Mouse (Mus musculus) heart, postnatal 0 days (tissue): ENCODE data around the gene Nkg7. TPM values are rescaled to one million over a fixed set of nuclear protein-coding genes. Genes with fewer than 3 reads are reported as not detected.

Experiments
- ATAC-seq: fragments of 200-750 bp; cut with Nextera tagmentation; 2 replicates; pipeline ENCODE4 v1.8.0; 2017; ENCODE audit warnings: low read depth, moderate number of reproducible peaks, moderate library complexity; ENCODE audit not compliant: insufficient read depth
- DNase-seq: peaks from one replicate; pipeline ENCODE4 v3.0.0-alpha.2; 2016; ENCODE audit warnings: low spot score
- H3K27ac ChIP-seq: fragments of 300-500 bp; sonication (generic); 2 replicates; pipeline ENCODE4 v1.5.1; 2014; ENCODE audit warnings: low read depth, mild to moderate bottlenecking
- H3K27me3 ChIP-seq: fragments of 300-500 bp; sonication (generic); 2 replicates; pipeline ENCODE4 v1.6.1; 2014; ENCODE audit warnings: low read length, mixed read lengths; ENCODE audit not compliant: control insufficient read depth, insufficient read depth
- H3K36me3 ChIP-seq: fragments of 300-500 bp; sonication (generic); replicated peaks from 2 replicates; pipeline ENCODE4 v1.6.1; 2014; ENCODE audit warnings: low read length, mixed read lengths; ENCODE audit not compliant: control insufficient read depth, insufficient read depth
- H3K4me1 ChIP-seq: fragments of 300-500 bp; sonication (generic); 2 replicates; pipeline ENCODE4 v1.6.1; 2014; ENCODE audit warnings: antibody characterized with exemption; ENCODE audit not compliant: control insufficient read depth, insufficient read depth
- H3K4me2 ChIP-seq: fragments of 300-500 bp; sonication (generic); 2 replicates; pipeline ENCODE4 v1.6.1; 2014; ENCODE audit warnings: low read depth, mild to moderate bottlenecking, low read length, moderate library complexity
- H3K4me3 ChIP-seq: fragments of 300-500 bp; sonication (generic); 2 replicates; pipeline ENCODE4 v1.5.1; 2014; ENCODE audit warnings: low read depth, low read length
- H3K9ac ChIP-seq: fragments of 300-500 bp; sonication (generic); replicated peaks from 2 replicates; pipeline ENCODE4 v1.6.1; 2014; ENCODE audit warnings: low read depth, low read length, mixed read lengths
- H3K9me3 ChIP-seq: fragments of 300-500 bp; sonication (generic); replicated peaks from 2 replicates; pipeline ENCODE4 v1.6.1; 2016; ENCODE audit warnings: low read length; ENCODE audit not compliant: control insufficient read depth
- CTCF ChIP-seq: IDR thresholded peaks from 2 replicates; pipeline ENCODE4 v1.5.1; 2016; ENCODE audit warnings: antibody characterized with exemption, control low read depth, low read depth
- EP300 ChIP-seq: IDR thresholded peaks from 2 replicates; pipeline ENCODE4 v1.6.1; 2016; ENCODE audit warnings: antibody characterized with exemption, low read depth
- WGBS: fragments of 180-500 bp; shearing (Covaris S2); extraction: QIAGEN DNeasy Blood & Tissue Kit; methylation state at CpG from one replicate; pipeline ENCODE4 v1.1.7; 2014; 5-methylcytosine and 5-hydroxymethylcytosine counted together
- polyA plus RNA-seq: library from polyadenylated mRNA; unstranded; fragments of >200 nt; fragmentation: Nextera tagmentation; extraction: Ambion mirVana; gene quantifications from 2 replicates; pipeline ENCODE4 v1.2.1, GENCODE M21; 2015
- total RNA-seq: library from RNA; depleted of rRNA; stranded (reverse); fragments of >200 nt; gene quantifications from 2 replicates; pipeline ENCODE4 v1.2.3, GENCODE M21; 2014; ENCODE audit warnings: low replicate concordance

Nkg7 gene
- total and polyA plus RNA-seq, 2 experiments from 2014 or later = 0.18 TPM; not detected in 1

DNA sequence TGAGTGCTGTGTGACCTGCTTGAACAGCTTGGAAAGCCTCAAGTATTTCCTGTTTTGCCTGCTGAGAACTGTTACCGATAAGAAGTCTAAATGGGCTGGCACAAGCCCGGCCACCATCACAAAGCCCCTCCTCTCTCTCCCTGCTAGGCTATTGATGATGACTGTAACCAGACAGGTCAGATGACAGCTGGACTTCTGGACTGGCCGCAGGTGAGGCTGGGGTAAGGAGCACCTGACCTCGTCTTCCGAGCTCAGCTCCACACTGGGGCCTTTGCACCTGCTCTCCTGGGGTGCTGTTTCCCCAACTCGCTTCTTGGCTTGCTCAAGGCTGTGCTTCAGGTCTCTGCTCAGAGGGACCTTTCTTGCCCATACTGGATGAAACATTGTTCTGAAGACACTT, 17.5 kb downstream of the Nkg7 start:
- peaks cover 73% of the 10 kb centered on the region for H3K36me3 ChIP-seq
- H3K4me1 ChIP-seq = peaks cover 6% of the 10 kb centered on the region; the same call in 1 of the 2 replicates
- ATAC-seq = no peak
- no peak overlapping the region for H3K27ac ChIP-seq
- WGBS = 80% methylated on average over 6 of the region's 6 CpGs
- no peak for DNase-seq
- H3K9ac ChIP-seq = no peak overlapping the region
- no peak for TF ChIP-seq EP300
- no peak for TF ChIP-seq CTCF
- no peaks in the 10 kb centered on the region for H3K27me3 ChIP-seq
- no peak overlapping the region for H3K4me3 ChIP-seq
- no peak overlapping the region for H3K4me2 ChIP-seq
- H3K9me3 ChIP-seq = no peaks in the 10 kb centered on the region

DNA sequence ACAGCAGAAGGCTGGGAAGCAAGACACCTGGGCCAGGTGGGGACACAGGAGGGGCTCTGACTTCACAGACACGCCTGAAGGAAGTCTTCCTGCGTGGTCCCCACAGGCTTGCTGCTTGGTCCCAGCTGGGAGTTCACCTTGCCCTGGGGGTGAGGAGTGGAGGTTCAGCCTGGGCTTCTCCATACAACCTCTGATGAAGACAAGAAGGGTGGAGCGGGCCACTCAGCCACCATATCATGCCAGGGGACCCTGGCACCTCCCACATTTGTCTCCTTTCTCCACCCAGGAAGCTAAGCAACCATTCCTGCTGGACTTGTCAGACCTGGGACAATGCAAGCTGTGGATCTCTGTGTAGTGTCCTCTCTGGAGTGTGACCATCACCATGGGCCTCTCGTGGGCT, 26.0 kb downstream of the Nkg7 start, which contains the start of gene Vsig10l:
TSS of gene Vsig10l (plus strand) at position 301 of the 400 bp plus-strand sequence.
- 55% methylated on average over 4 of the region's 4 CpGs for WGBS
- no peak within 1 kb of the TSS for H3K9ac ChIP-seq
- H3K36me3 ChIP-seq = peaks cover 3% of the 10 kb centered on the region; the same call in 1 of the 2 replicates

DNA sequence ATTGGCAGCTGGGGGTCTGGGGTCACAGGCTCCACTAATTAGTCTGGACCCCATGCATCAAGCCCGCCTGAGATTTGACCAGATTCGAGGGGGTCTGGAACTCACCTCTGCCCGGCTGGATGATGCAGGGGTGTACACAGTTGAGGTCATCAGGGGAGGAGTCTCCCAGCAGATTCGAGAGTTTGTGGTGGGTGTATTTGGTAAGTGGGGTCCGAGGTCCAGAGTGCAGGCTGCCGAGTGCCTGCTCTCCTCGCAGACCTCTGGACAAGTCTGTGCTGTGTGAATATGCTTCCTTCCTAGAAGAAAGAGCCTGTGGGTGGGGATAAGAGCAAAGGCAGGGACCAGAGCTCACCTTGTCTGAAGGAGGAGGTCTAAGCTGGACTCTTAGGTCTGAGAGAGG, 27.1 kb downstream of the Nkg7 start:
- Histone ChIP-seq H3K27me3 (no peaks in the 10 kb centered on the region), H3K4me2 (no peak overlapping the region), H3K4me3 (no peak overlapping the region), H3K4me1 (peaks cover 9% of the 10 kb centered on the region), H3K36me3 (no peaks in the 10 kb centered on the region), H3K9me3 (no peaks in the 10 kb centered on the region), H3K9ac (no peak overlapping the region), H3K27ac (no peak overlapping the region)
- DNase-seq (no peak), ATAC-seq (no peak)
- no peak for TF ChIP-seq CTCF
- no peak for TF ChIP-seq EP300
- 81% methylated on average over 7 of the region's 7 CpGs for WGBS

More for the DNA sequence above, 26.0 kb downstream of the Nkg7 start, which contains the start of gene Vsig10l:
- no peaks in the 10 kb centered on the region for H3K9me3 ChIP-seq
- H3K4me2 ChIP-seq = no peak within 1 kb of the TSS
- no peaks in the 10 kb centered on the region for H3K27me3 ChIP-seq
- no peak within 1 kb of the TSS for H3K4me3 ChIP-seq
- H3K4me1 ChIP-seq = peaks cover 9% of the 10 kb centered on the region
- ATAC-seq (no peak), DNase-seq (no peak)
- TF ChIP-seq EP300 (no peak), CTCF (no peak)
- H3K27ac ChIP-seq = no peak within 1 kb of the TSS

DNA sequence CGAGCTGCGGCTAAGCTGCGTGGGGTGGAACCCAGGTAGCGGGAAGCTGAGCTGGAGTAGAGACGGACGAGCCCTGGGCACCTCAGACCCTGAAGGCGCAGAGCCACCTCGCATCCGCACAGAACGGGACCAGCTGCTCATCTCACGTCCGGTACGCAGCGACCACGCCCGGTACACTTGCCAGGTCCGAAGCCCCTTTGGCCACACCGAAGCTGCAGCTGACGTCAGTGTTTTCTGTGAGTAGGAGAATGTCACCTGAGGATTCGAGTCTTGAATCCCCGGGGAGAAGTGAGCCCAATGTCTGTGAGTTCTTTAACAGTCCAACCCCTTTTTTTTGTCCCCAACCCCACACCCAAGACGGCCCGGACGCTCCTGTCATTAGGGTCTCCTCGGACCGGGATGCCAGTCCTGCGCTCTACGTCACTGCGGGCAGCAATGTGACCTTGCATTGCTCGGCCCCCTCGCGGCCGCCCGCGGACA, 28.0 kb downstream of the Nkg7 start:
- no peak for DNase-seq
- TF ChIP-seq EP300 (no peak), CTCF (peak; percentile 18; the same call in 1 of the 2 replicates)
- H3K4me1 ChIP-seq = peaks cover 7% of the 10 kb centered on the region

DNA sequence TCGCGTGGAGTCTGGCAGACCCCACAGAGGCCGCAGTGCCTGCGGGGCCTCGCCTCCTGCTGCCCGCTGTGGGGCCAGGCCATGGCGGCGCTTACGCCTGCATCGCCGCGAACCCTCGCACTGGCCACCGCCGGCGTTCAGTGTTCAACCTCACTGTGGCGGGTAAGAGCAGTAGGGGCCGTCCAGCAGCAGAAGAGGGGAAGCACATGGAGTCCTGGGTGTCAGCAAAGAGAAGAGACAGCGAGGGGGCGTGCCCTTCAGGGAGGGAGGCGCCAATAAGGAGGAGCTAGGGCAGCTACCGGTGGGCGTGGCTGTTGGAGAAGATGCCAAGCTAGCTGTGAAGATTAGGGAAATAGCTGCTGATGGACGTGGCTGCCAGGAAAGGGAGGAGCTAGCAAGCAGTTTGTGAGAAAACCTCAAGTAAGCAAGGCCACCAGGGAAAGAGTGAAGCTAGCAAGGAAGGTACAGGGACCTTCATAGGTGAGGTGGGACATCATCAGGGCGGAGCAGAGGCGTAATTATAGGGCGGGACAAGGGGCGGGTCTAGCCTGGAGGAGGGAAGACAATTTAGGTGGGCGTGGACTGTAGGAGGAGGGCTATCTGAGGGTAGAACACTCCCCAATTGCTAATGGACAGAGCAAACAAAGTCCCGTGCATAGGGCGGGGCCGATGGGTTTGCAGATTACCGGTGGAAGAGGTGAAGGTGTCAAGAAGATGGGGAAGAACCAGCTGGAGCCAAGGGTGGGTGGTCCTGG, 28.6 kb downstream of the Nkg7 start:
- under 1% methylated on average over 33 of the region's 33 CpGs for WGBS
- TF ChIP-seq CTCF (no peak; the same call in 1 of the 2 replicates), EP300 (no peak)
- no peaks in the 10 kb centered on the region for H3K27me3 ChIP-seq
- H3K9ac ChIP-seq = peak overlapping the region; percentile 38; the same call in 1 of the 2 replicates
- H3K4me3 ChIP-seq = peak overlapping the region; percentile 43
- no peak overlapping the region for H3K27ac ChIP-seq
- H3K36me3 ChIP-seq = no peaks in the 10 kb centered on the region
- H3K9me3 ChIP-seq = no peaks in the 10 kb centered on the region
- peaks cover 5% of the 10 kb centered on the region for H3K4me1 ChIP-seq
- peak; percentile 90 for DNase-seq
- peak; percentile 81 for ATAC-seq
- H3K4me2 ChIP-seq = peak overlapping the region; percentile 72

More for the DNA sequence above, 28.0 kb downstream of the Nkg7 start:
- H3K9me3 ChIP-seq = no peaks in the 10 kb centered on the region
- ATAC-seq = peak; percentile 60
- WGBS = 8% methylated on average over 33 of the region's 35 CpGs
- H3K36me3 ChIP-seq = no peaks in the 10 kb centered on the region
- H3K4me2 ChIP-seq = peak overlapping the region; percentile 72
- H3K9ac ChIP-seq = peak overlapping the region; percentile 38; the same call in 1 of the 2 replicates
- H3K27ac ChIP-seq = no peak overlapping the region
- peak overlapping the region; percentile 43 for H3K4me3 ChIP-seq
- H3K27me3 ChIP-seq = no peaks in the 10 kb centered on the region
